Mouse (Mus musculus) spleen, adult 2 months (tissue): ENCODE data around the gene Slc35g2. TPM values are rescaled to one million over a fixed set of nuclear protein-coding genes. Genes with fewer than 3 reads are reported as not detected.

Experiments used
- DNase-seq, 2 experiments: peaks; one replicate each; pipeline versions ENCODE4 v3.0.0 to v3.0.0-alpha.2; 2012 to 2021; ENCODE audit warnings: low spot score in 2 of 2, low read depth in 1 of 2
- H3K27ac ChIP-seq: fragments of 200-500 bp; 2 replicates; pipeline ENCODE4 v1.5.1; 2012; ENCODE audit warnings: low read length, inconsistent platforms; ENCODE audit not compliant: insufficient read depth
- H3K27me3 ChIP-seq: fragments of 200-500 bp; 2 replicates; pipeline ENCODE4 v1.6.1; 2012; ENCODE audit warnings: mild to moderate bottlenecking, moderate library complexity, low read length, inconsistent platforms; ENCODE audit not compliant: control insufficient read depth, insufficient read depth
- H3K36me3 ChIP-seq: fragments of 200-500 bp; 2 replicates; pipeline ENCODE4 v1.6.1; 2012; ENCODE audit warnings: mild to moderate bottlenecking, low read length, inconsistent platforms; ENCODE audit not compliant: control insufficient read depth, insufficient read depth
- H3K4me1 ChIP-seq: fragments of 200-500 bp; 2 replicates; pipeline ENCODE4 v1.6.1; 2011; ENCODE audit warnings: inconsistent platforms; ENCODE audit not compliant: control insufficient read depth, insufficient read depth, insufficient read length
- H3K4me3 ChIP-seq: fragments of 200-500 bp; 2 replicates; pipeline ENCODE4 v1.5.1; 2011; ENCODE audit warnings: mild to moderate bottlenecking, inconsistent platforms; ENCODE audit not compliant: insufficient read depth, insufficient read length; ENCODE audit errors: extremely low read depth
- CTCF ChIP-seq: fragments of 200-500 bp; IDR thresholded peaks from 2 replicates; pipeline ENCODE4 v1.5.1; 2011; ENCODE audit warnings: mild to moderate bottlenecking, inconsistent platforms; ENCODE audit not compliant: insufficient read depth, insufficient read length, insufficient replicate concordance; ENCODE audit errors: extremely low read depth
- POLR2A ChIP-seq: fragments of 200-500 bp; IDR thresholded peaks from 2 replicates; pipeline ENCODE4 v1.6.1; 2011; ENCODE audit warnings: low read depth, low read length, inconsistent platforms
- WGBS: fragments of 180-500 bp; shearing (Covaris S2); methylation state at CpG from one replicate; pipeline ENCODE4 v1.1.7; 2018; 5-methylcytosine and 5-hydroxymethylcytosine counted together
- polyA plus RNA-seq: library from polyadenylated mRNA; depleted of rRNA; stranded (reverse); fragments of >200 nt; gene quantifications from 2 replicates; pipeline ENCODE4 v1.2.3, GENCODE M21; 2012

The Slc35g2 gene
- polyA plus RNA-seq, 1 experiment, result 0.14 TPM

DNA sequence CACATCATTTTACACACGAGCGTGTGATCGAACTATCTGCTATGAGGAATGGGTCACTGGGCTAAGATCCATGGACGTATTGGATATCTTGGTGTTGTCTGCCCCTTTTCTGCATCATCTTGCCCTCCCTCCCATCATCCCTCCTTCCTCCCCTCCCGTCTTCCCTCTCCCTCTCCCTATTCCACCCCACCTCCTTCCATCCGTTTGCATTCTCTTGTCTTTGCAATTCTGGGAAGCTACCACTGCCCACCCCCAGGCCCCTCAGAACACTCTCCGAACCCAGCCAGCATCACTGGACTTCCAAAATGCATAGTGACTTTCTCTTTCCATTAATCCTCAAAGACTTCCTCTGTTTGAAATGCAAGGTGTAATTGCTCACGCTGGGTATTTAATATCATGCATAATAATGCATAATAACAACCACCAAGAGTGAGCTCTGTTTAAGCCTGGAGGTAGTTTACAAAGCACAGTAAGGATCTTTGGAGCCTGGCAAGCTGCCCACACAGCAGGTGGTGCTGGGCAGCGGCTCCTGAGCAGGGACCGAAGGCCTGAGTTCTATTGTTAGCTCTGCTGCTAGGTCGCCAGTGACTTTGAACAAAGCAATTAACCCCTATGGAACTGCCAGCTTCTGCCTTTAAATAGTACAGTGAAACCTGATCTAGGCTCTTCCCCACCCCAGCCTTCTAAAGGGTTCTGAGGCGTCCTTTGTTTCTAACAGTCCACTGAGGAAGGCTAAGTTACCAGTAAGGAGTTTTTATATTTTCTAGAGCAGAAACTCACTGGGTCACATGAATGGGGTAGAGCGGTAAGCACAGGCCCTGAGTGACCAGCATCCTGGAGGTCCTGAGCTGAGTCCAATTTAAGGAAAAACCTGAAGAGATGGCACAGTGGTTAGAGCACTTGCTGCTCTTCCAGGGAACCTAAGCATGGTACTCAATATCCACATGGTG is 10.9 kb upstream of the Slc35g2 start:
- TF ChIP-seq POLR2A (no peak), CTCF (no peak)
- DNase-seq, result no peak
- H3K27ac ChIP-seq, result no peak overlapping the region

GRCm38 (mm10) chr9:100580196-100580740 is 9.4 kb upstream of the Slc35g2 start:
- 83% methylated on average over 20 of the region's 20 CpGs for WGBS
- Histone ChIP-seq H3K4me1 (no peaks in the 10 kb centered on the region), H3K36me3 (no peaks in the 10 kb centered on the region), H3K4me3 (no peak overlapping the region), H3K27me3 (no peaks in the 10 kb centered on the region), H3K27ac (no peak overlapping the region)
- TF ChIP-seq POLR2A (no peak), CTCF (no peak)
- DNase-seq, result no peak

More for the DNA sequence above, 10.9 kb upstream of the Slc35g2 start:
- H3K27me3 ChIP-seq, result no peaks in the 10 kb centered on the region
- 82% methylated on average over 13 of the region's 13 CpGs for WGBS
- H3K4me1 ChIP-seq, result no peaks in the 10 kb centered on the region
- H3K4me3 ChIP-seq, result no peak overlapping the region
- no peaks in the 10 kb centered on the region for H3K36me3 ChIP-seq

- 57% methylated on average over 5 of the region's 5 CpGs for WGBS
- Histone ChIP-seq H3K27ac (no peak overlapping the region), H3K4me1 (peaks cover 3% of the 10 kb centered on the region; the same call in 1 of the 2 replicates), H3K27me3 (peaks cover 12% of the 10 kb centered on the region), H3K4me3 (no peak overlapping the region), H3K36me3 (no peaks in the 10 kb centered on the region)
- no peak for TF ChIP-seq POLR2A
- TF ChIP-seq CTCF, result no peak
- no peak for DNase-seq
Measured at GRCm38 (mm10) chr9:100573942-100574341, 3.1 kb upstream of the Slc35g2 start.

GRCm38 (mm10) chr9:100573300-100573699 is 2.4 kb upstream of the Slc35g2 start:
- whole genome bisulfite sequencing, result 82% methylated on average over 2 of the region's 2 CpGs
- no peak overlapping the region for H3K4me3 ChIP-seq
- no peaks in the 10 kb centered on the region for H3K36me3 ChIP-seq
- no peak overlapping the region for H3K27ac ChIP-seq
- peaks cover 3% of the 10 kb centered on the region; the same call in 1 of the 2 replicates for H3K4me1 ChIP-seq
- TF ChIP-seq POLR2A (no peak), CTCF (no peak)
- H3K27me3 ChIP-seq, result peaks cover 12% of the 10 kb centered on the region
- no peak for DNase-seq

GRCm38 (mm10) chr9:100571511-100571910 is 621 bp upstream of the Slc35g2 start:
- Histone ChIP-seq H3K27ac (no peak overlapping the region), H3K4me1 (peaks cover 3% of the 10 kb centered on the region; the same call in 1 of the 2 replicates), H3K4me3 (no peak overlapping the region), H3K27me3 (peaks cover 12% of the 10 kb centered on the region), H3K36me3 (no peaks in the 10 kb centered on the region)
- no peak for TF ChIP-seq POLR2A
- TF ChIP-seq CTCF, result no peak
- no peak for DNase-seq
- WGBS, result 84% methylated on average over 1 of the region's 1 CpGs

DNA sequence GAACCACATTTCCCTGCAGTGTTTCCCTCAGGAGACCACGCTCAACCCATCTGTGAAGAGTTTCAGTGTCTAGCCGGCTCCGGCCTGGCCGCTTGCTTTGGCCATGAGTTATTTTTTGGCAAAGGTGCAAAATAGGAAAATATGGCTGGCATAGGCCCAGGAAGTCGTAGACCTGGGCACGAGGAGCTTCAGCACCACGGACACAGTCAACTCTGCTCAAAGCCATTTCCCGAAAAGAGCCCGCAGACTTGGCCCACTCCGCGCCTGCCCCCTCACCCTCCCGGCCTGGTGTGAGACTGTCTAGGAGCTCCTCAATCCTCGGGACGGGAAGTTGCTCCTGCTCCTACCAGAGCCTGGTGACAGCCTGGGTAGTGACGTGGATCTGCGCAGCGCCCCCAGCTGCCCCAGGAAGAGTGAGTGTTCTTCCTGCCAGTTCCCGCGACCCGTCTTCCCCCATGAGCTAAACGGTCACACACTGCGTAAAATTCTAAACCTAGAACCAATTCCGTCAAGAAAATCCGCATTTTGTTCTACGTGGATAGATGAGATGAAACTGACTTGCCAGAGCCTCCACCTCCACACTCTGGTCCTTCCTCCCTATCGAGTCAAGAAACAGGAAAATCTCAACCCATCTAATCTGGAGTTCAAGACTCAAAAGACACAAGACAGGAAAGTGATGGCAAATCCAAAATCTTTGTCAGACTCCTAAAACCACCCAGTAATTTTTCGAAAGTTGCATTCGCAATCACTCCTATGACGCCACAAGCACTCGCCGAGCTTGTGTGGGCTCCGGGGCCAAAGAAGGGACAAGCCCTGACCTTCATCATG is 878 bp downstream of the Slc35g2 start:
- H3K36me3 ChIP-seq, result no peaks in the 10 kb centered on the region
- H3K27me3 ChIP-seq, result peaks cover 12% of the 10 kb centered on the region
- peaks cover 3% of the 10 kb centered on the region; the same call in 1 of the 2 replicates for H3K4me1 ChIP-seq
- DNase-seq, result no peak
- WGBS, result 11% methylated on average over 32 of the region's 32 CpGs
- TF ChIP-seq CTCF (no peak), POLR2A (no peak)
- H3K27ac ChIP-seq, result no peak overlapping the region
- H3K4me3 ChIP-seq, result peak overlapping the region; percentile 48; the same call in 1 of the 2 replicates
